Mouse (Mus musculus): Measurements from ENCODE around the gene Pawr.

DNA sequence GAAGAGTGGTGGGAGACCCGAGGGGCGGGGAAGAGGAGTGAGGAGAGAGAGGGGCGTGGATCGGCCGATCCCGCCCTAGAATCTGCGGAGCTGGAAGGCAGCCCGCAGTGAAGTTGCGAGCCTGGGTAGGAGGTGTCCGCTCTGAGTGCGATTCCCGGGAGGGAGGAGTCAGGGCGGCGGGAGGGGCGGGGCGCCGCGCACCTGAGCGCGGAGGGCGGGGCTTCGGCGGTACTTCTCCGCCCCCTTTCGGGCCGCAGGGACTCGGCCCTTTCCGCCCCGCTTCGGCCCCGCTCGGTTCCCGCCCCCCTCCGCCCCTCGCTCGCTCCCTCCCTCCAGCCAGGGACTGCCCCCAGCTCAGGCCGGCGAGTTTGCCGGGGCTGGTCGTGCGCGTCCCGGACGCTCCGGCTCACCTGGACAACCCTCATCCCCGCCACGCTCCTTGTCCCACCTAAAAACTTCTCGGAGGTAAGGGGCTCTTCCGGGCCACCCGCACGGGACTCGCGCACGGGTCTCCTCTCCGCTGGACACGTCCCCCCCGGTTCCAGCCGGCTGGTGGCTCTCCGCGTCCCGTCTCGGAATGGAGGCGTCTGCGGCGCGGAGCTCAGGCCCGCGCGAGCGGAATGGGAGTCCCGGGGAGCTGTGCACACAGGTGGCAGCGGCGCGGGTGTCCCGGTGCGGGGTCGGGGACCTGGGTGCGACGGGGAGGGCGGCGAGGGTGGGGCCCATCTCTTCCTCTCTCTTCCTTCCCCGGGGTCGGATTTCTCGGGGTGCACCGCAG lies at the start of gene Pawr:
- no peak for TF ChIP-seq CTCF (IDR thresholded peaks at IDR 0.05; ENCODE audit: insufficient read depth, low read depth, low read length)
- TF ChIP-seq POLR2A (IDR thresholded peaks at IDR 0.05; ENCODE audit: insufficient read depth, low read depth, low read length) = no peak
